Mouse (Mus musculus) thymus, adult 2 months (tissue): ENCODE data around the gene Mtg2. TPM values are rescaled to one million over a fixed set of nuclear protein-coding genes. Genes with fewer than 3 reads are reported as not detected.

Source experiments
- DNase-seq: peaks from one replicate; pipeline ENCODE4 v3.0.0; 2021
- H3K27ac ChIP-seq: fragments of 200-500 bp; 2 replicates; pipeline ENCODE4 v1.5.1; 2012; ENCODE audit warnings: low read length, control low read depth; ENCODE audit not compliant: control insufficient read depth, insufficient read depth
- H3K27me3 ChIP-seq: fragments of 200-500 bp; 2 replicates; pipeline ENCODE4 v1.6.1; 2012; ENCODE audit warnings: mild to moderate bottlenecking, low read length, moderate library complexity, mixed read lengths; ENCODE audit not compliant: control insufficient read depth, insufficient read depth
- H3K36me3 ChIP-seq: fragments of 200-500 bp; 2 replicates; pipeline ENCODE4 v1.6.1; 2012; ENCODE audit warnings: mild to moderate bottlenecking, low read length, moderate library complexity; ENCODE audit not compliant: control insufficient read depth, insufficient read depth
- H3K4me1 ChIP-seq: fragments of 200-500 bp; replicated peaks from 2 replicates; pipeline ENCODE4 v1.6.1; 2012; ENCODE audit warnings: low read length; ENCODE audit not compliant: control insufficient read depth, insufficient read depth
- H3K4me3 ChIP-seq: fragments of 200-500 bp; 2 replicates; pipeline ENCODE4 v1.5.1; 2012; ENCODE audit warnings: mild to moderate bottlenecking, low read length, control low read depth, moderate library complexity; ENCODE audit not compliant: control insufficient read depth, insufficient read depth
- CTCF ChIP-seq: fragments of 200-500 bp; IDR thresholded peaks from 2 replicates; pipeline ENCODE4 v1.5.1; 2012; ENCODE audit warnings: mild to moderate bottlenecking, control low read depth, low read length, moderate library complexity, borderline replicate concordance; ENCODE audit not compliant: control insufficient read depth, poor library complexity, insufficient read depth; ENCODE audit errors: extremely low read depth
- POLR2A ChIP-seq: fragments of 200-500 bp; IDR thresholded peaks from 2 replicates; pipeline ENCODE4 v1.6.1; 2012; ENCODE audit warnings: mild to moderate bottlenecking, low read length, control low read depth, moderate library complexity; ENCODE audit not compliant: control insufficient read depth, poor library complexity, insufficient read depth; ENCODE audit errors: extremely low read depth
- WGBS: fragments of 180-500 bp; shearing (Covaris S2); methylation state at CpG from one replicate; pipeline ENCODE4 v1.1.7; 2018; 5-methylcytosine and 5-hydroxymethylcytosine counted together
- polyA plus RNA-seq: library from polyadenylated mRNA; depleted of rRNA; stranded (reverse); fragments of >200 nt; gene quantifications from 2 replicates; pipeline ENCODE4 v1.2.3, GENCODE M21; 2012

The Mtg2 gene
- polyA plus RNA-seq, 1 experiment: 31.3 TPM

GRCm38 (mm10) chr2:180103978-180104658 lies 33.7 kb downstream of the Mtg2 start, which contains the start of gene Hrh3:
TSS of gene Hrh3 (minus strand) at chr2:180104488.
- WGBS: 1% methylated on average over 77 of the region's 87 CpGs
- Histone ChIP-seq H3K4me3 (peak within 1 kb of the TSS; percentile 16), H3K4me1 (peaks cover 32% of the 10 kb centered on the region), H3K36me3 (no peaks in the 10 kb centered on the region), H3K27me3 (peaks cover 13% of the 10 kb centered on the region), H3K27ac (no peak within 1 kb of the TSS)
- TF ChIP-seq POLR2A (no peak), CTCF (no peak)
- peak; percentile 88 for DNase-seq

DNA sequence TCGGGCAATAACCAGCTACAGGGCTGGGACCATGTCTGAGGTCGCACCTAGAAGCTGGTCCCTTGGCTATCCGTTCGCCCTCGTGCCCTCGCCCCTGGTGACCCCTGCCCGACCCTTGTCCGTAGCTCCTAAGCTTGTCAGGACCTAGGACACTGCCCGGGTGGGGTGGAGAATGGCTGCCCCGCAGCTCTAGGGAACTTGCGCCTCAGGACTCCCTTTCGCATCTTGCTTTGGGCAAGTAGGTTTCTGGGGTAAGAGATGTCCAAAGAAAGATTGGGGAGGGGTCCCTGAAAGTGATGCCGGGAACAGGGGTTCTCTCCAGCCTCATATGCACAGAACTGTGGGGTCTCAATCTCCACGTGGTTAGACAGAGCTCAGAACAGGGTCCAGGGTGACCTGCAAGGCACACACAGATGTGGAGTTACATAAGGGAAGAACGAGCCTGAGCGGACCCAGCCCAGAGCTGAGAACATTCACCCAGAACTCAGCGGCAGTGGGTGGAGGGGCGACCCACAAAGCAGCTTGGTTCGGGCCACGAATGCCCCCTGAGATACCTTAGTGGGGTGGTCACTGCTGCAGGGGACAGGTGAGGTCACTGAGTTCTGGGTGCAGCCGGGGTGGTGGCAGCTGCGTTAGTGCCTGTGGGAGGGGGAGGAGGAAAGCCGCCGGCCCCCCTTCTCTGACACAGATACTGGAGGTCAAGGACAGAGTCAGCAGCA lies 34.4 kb downstream of the Mtg2 start:
- peaks cover 13% of the 10 kb centered on the region for H3K27me3 ChIP-seq
- 13% methylated on average over 24 of the region's 24 CpGs for WGBS
- peaks cover 26% of the 10 kb centered on the region for H3K4me1 ChIP-seq
- DNase-seq: peak; percentile 11
- TF ChIP-seq POLR2A: no peak
- no peak for TF ChIP-seq CTCF
- no peaks in the 10 kb centered on the region for H3K36me3 ChIP-seq
- H3K4me3 ChIP-seq: no peak overlapping the region
- no peak overlapping the region for H3K27ac ChIP-seq

- DNase-seq: no peak
- no peak overlapping the region for H3K4me3 ChIP-seq
- 36% methylated on average over 8 of the region's 8 CpGs for WGBS
- H3K4me1 ChIP-seq: peaks cover 18% of the 10 kb centered on the region
- H3K27me3 ChIP-seq: peaks cover 13% of the 10 kb centered on the region
- H3K36me3 ChIP-seq: no peaks in the 10 kb centered on the region
- H3K27ac ChIP-seq: no peak overlapping the region
- TF ChIP-seq CTCF: no peak
- TF ChIP-seq POLR2A: no peak
Measured at GRCm38 (mm10) chr2:180105441-180106190, 35.2 kb downstream of the Mtg2 start.

DNA sequence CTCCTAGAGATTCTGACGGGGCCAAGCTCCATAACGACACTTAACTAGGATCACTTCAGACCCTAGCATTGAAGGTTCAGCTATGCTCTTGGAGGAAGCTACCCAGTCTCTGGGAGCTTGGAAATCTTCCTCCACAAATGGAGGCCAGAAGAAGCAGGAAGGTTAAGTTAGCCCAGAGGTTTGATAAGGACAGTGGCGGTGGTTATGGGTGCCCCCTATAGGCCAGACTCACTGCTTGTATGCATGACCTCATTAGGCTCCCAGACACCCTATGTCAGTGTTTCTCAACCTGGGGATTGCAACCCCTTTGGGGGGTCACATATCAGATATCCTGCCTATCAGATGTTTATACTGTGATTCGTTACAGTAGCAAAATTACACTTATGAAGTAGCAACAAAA lies 36.7 kb downstream of the Mtg2 start:
- Histone ChIP-seq H3K36me3 (no peaks in the 10 kb centered on the region), H3K27ac (no peak overlapping the region), H3K4me3 (no peak overlapping the region), H3K27me3 (peaks cover 13% of the 10 kb centered on the region), H3K4me1 (peaks cover 16% of the 10 kb centered on the region)
- peak; percentile 60 for DNase-seq
- TF ChIP-seq POLR2A (no peak), CTCF (no peak)
- 73% methylated on average over 4 of the region's 4 CpGs for WGBS

GRCm38 (mm10) chr2:180108285-180108684 lies 37.9 kb downstream of the Mtg2 start:
- Histone ChIP-seq H3K27ac (no peak overlapping the region), H3K36me3 (no peaks in the 10 kb centered on the region), H3K4me1 (peaks cover 9% of the 10 kb centered on the region), H3K4me3 (no peak overlapping the region), H3K27me3 (peaks cover 9% of the 10 kb centered on the region)
- no peak for DNase-seq
- 38% methylated on average over 6 of the region's 6 CpGs for WGBS
- TF ChIP-seq POLR2A: no peak
- TF ChIP-seq CTCF: no peak
